Mouse (Mus musculus): ENCODE data around the gene Copg2.
A peak's percentile ranks its signal among the peaks of the same experiment; 100 is the strongest.

The Copg2 gene

GRCm38 (mm10) chr6:30732571-30733130, 163.9 kb downstream of the Copg2 start:
- no peak for DNase-seq

DNA sequence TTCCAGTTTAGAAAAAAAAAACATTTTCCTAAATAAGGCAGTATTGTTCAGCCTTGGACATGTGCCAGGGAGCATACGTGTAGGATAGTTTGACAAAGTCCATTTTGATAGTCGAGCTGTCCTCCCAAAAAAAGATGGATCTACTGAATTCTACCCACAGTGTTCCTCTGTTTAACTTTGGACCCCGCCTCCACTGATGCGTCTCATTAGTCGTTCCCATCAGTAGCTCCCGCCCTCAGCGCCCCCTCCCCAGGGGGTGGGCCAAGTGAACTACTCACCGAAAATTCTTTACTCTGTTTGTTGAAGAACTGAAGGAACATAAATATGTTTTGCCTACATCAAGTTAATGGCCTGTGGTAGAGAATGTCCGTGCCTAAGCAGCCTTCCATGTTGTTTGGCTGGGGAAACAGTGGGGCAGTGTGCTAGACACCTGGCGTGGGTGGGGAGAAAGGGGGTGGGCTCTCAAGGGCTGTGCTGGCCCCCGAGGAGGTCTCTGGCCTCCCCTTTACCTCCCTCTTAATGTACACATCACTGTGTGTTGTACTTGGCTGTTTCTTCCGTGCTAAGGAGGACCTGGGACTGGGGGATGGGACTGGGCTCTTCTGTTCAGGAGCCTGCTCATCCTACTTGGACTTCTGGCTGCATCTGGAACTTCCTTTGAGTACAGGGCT, 166.2 kb downstream of the Copg2 start:
- peak; percentile 26 for DNase-seq

DNA sequence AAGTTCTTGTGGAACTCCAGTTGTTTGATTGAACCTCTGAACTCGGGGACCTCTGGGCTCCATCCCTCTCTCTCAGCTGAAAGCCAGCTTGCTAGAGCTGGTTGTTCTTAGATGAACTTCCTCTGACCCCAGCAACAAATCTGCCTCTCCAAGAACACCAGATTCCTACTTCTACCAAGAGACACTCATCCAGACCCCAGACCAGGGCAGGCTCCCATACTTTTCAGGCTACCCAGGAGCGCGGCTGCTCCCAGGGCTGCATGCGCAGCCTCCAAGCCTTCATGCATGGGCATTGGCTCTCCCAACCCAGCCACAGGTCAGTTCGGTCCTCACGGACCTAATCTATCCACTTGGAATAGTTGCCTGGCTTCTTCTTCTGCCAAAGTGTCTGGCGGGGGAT, 173.3 kb downstream of the Copg2 start, which contains the start of gene Mest:
Gene Mest (plus strand): TSS at position 217 of the 400 bp plus-strand sequence.
- no peak for DNase-seq

DNA sequence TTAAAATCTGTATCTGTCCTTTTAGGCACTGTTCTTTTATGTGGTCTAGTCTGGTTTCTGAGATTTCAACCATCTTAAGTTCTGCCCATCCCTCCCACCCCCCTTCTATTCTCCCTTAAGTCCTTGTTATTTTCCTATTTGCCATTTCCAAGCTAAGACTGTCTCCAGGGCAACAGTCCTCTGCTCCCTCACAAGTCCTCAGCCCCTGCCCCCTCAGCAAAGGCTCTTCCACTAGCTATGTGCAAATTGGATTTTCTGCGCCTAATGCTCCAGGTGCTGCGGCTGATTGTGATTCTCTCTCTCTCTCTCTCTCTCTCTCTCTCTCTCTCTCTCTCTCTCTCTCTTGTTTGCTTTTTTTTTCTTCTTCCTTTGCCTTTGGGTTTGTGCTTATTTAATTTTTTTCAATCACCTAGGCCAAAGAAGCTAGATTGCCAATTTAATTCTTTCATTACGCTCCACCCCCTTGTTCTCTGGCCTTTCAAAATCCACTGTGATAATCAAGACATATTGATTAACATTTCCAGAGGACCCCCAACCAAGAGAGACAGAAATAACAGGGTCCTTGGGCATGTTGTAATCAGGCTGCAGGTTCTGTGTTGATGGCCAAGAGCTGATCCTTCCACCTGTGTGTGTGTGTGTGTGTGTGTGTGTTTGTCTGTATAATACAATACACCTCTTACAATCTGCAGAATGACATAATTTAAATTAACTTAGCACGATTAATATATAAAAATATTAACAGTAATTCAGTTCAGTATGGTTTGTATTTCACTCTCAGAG, 174.0 kb downstream of the Copg2 start:
- no peak for DNase-seq

- peak; percentile 35 for DNase-seq
Measured at GRCm38 (mm10) chr6:30716796-30717195, 179.8 kb downstream of the Copg2 start.

GRCm38 (mm10) chr6:30714891-30715471, 181.6 kb downstream of the Copg2 start:
- no peak for DNase-seq

- DNase-seq, result no peak
Measured at GRCm38 (mm10) chr6:30713896-30714295, 182.7 kb downstream of the Copg2 start.

- DNase-seq, result no peak
Measured at GRCm38 (mm10) chr6:30713455-30713854, 183.1 kb downstream of the Copg2 start.

- DNase-seq, result peak; percentile 57
Measured at GRCm38 (mm10) chr6:30712484-30712883, 184.1 kb downstream of the Copg2 start.

DNA sequence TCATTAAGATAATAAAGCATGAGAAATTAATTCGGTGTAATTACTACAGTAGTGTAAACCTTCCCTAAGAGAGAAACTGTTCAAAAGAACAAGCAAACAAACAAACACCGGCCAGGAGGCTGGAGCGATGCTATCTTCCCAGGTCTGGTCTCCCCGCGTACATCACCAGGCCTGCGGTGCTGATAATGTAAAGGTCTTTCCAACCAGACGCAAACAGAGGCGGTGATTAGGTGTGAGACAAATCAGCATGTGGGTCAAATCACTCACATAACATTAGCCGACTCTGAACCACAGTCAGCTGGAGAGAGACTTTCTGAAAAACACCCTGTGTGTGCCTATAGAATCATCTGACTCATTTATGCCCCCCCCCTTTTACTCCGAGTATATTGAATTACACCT, 185.2 kb downstream of the Copg2 start:
- no peak for DNase-seq

DNA sequence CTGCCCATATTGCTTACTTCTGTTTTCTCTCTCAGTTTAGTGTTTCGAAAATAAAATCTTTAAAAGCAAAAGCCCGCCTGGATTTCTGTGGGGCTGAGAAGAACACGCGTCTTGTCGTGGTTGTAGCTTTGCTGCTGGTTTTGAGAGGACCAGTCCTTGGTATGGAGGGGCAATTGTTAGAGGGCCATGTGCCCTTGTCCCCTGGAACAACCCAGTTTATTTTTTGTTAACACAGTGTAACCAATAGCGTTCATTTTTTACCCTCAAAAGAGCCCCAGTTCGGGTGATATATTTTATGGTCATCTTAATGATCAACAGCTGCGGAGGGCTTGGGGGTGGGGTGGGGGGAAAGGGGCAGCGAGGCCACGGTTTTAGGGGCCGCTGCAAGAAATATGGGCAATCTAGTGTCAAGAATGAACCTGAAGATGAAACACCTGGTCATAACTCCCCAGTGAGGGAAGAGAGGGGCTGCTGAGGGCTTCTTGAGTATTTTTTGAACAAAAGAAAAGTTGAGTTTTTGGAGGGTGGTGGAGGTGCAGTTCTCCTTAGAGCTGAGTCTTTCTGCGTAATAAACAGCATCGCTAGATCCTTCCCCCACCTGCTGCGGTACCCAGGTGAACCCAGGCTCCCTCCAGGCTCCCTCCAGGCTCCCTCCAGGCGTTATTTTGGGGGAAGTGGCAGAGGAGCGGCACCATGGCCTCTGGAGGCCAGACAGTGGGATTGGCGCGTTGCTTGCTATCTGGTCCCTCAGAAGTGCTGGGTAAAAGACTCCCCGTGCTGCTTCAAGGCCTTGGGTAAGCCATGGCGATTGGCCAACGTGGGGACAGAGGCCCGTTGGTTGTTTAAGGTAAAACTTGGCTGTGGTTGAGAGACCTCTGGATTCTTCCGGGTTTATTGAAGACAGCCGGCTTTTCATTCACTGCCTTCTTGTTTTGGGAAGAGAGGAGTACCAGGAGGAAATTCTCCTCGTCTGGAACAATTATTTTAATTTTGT, 185.9 kb downstream of the Copg2 start:
- DNase-seq, result no peak

DNA sequence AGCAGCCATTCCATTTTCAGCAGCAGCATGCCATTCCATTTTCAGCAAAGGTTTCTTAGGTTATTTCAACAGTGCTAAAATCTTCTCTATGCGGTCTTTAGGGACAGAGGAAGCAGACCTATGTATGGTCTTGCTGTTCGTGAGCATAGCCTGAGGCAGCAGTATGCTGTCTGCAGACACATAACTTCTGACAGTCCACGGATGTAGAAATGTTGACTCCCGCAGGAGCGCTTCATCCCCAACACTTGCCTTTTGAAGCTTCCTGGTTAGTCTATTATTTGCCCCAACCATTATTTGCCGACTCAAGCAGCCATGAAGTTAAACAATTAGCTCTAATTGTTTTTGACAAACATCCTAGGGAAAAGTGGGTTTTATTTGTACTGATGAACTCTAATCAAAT, 187.5 kb downstream of the Copg2 start:
- no peak for DNase-seq

GRCm38 (mm10) chr6:30703977-30704602, 192.5 kb downstream of the Copg2 start:
- DNase-seq, result no peak

GRCm38 (mm10) chr6:30703476-30703875, 193.1 kb downstream of the Copg2 start:
- DNase-seq, result no peak

GRCm38 (mm10) chr6:30702881-30703280, 193.7 kb downstream of the Copg2 start:
- DNase-seq, result no peak

DNA sequence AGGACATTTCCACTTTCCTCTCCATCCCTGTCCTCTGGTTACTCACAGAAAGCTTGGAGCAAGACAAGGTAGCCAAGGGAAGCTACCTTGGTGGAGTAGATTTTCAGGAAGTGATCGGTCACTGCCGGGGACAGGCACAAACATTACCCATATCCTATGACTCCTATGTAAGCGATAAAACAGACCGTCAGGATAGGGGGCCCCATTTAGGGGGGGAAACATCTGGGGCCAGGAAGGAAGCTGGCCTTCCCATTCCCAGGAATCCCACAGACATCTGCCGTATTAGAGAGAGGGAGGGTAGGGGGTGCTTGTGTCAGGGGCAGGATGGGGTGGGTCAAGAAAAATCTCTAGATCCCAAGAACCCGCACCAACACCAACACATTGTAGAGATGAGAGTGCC, 196.4 kb downstream of the Copg2 start:
- no peak for DNase-seq

GRCm38 (mm10) chr6:30698036-30698435, 198.6 kb downstream of the Copg2 start:
- DNase-seq, result no peak

Data from lung, postnatal 10 days (tissue).